Mouse (Mus musculus) heart, postnatal 0 days (tissue): ENCODE measurements at regions not wholly inside any gene's neighbourhood (a gene's known extent, or its start where the extent isn't known, plus 50 kb on each side); places are given as distances from the start of the nearest gene placed in this dataset.

Experiments
- CTCF ChIP-seq: IDR thresholded peaks from 2 replicates; pipeline ENCODE4 v1.5.1; 2016; ENCODE audit warnings: antibody characterized with exemption, control low read depth, low read depth
- EP300 ChIP-seq: IDR thresholded peaks from 2 replicates; pipeline ENCODE4 v1.6.1; 2016; ENCODE audit warnings: antibody characterized with exemption, low read depth

DNA sequence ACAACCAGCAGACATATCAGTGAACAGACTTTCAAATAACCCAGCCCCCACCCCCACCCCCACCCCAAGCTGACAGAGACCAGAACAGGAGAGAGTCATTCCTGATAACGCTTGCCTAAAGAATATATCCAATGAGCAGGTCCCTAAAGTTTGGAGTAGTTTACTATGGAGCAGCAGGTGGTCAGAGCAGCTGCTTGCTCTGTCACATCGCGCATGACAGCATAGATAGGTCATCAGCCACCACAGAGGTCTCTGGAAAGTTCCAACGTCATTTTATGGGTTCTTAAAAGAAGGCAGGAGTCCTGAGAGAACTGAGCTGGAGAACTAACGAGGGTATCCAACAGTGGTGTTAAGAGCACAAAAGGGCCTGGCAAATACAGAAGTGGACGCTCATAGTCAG lies 402.4 kb downstream of the H2al1j start:
- TF ChIP-seq EP300 (no peak), CTCF (no peak)
